Mouse (Mus musculus): ENCODE results near the gene Efcc1.
A peak's percentile ranks its signal among the peaks of the same experiment; 100 is the strongest.

The Efcc1 gene

GRCm38 (mm10) chr6:87776663-87777062 lies 46.0 kb downstream of the Efcc1 start:
- ATAC-seq (ENCODE audit: insufficient number of reproducible peaks, low FRiP score, low TSS enrichment): no peak

- no peak for ATAC-seq (ENCODE audit: insufficient number of reproducible peaks, low FRiP score, low TSS enrichment)
Observed at GRCm38 (mm10) chr6:87777842-87778241, 47.2 kb downstream of the Efcc1 start, which contains the start of gene Gp9. Gene Gp9, plus strand, starts transcription at chr6:87778072.

GRCm38 (mm10) chr6:87778294-87779173 lies 47.9 kb downstream of the Efcc1 start:
- no peak for ATAC-seq (ENCODE audit: insufficient number of reproducible peaks, low FRiP score, low TSS enrichment)

- ATAC-seq (ENCODE audit: insufficient number of reproducible peaks, low FRiP score, low TSS enrichment): no peak
Observed at GRCm38 (mm10) chr6:87779174-87780165, 48.8 kb downstream of the Efcc1 start.

GRCm38 (mm10) chr6:87780546-87781301 lies 50.1 kb downstream of the Efcc1 start:
- no peak for ATAC-seq (ENCODE audit: insufficient number of reproducible peaks, low FRiP score, low TSS enrichment)

GRCm38 (mm10) chr6:87784033-87784432 lies 53.4 kb downstream of the Efcc1 start:
- ATAC-seq (ENCODE audit: insufficient number of reproducible peaks, low FRiP score, low TSS enrichment): no peak

GRCm38 (mm10) chr6:87786621-87787020 lies 56.0 kb downstream of the Efcc1 start:
- ATAC-seq (ENCODE audit: insufficient number of reproducible peaks, low FRiP score, low TSS enrichment): no peak

GRCm38 (mm10) chr6:87787108-87787890 lies 56.6 kb downstream of the Efcc1 start:
- ATAC-seq (ENCODE audit: insufficient number of reproducible peaks, low FRiP score, low TSS enrichment): no peak

GRCm38 (mm10) chr6:87788266-87788895 lies 57.7 kb downstream of the Efcc1 start:
- no peak for ATAC-seq (ENCODE audit: insufficient number of reproducible peaks, low FRiP score, low TSS enrichment)

GRCm38 (mm10) chr6:87788896-87789587 lies 58.4 kb downstream of the Efcc1 start:
- ATAC-seq (ENCODE audit: insufficient number of reproducible peaks, low FRiP score, low TSS enrichment): no peak

GRCm38 (mm10) chr6:87789791-87790190 lies 59.1 kb downstream of the Efcc1 start:
- no peak for ATAC-seq (ENCODE audit: insufficient number of reproducible peaks, low FRiP score, low TSS enrichment)

GRCm38 (mm10) chr6:87790779-87791480 lies 60.3 kb downstream of the Efcc1 start:
- ATAC-seq (ENCODE audit: insufficient number of reproducible peaks, low FRiP score, low TSS enrichment): no peak

GRCm38 (mm10) chr6:87791826-87792225 lies 61.2 kb downstream of the Efcc1 start:
- no peak for ATAC-seq (ENCODE audit: insufficient number of reproducible peaks, low FRiP score, low TSS enrichment)

- ATAC-seq (ENCODE audit: insufficient number of reproducible peaks, low FRiP score, low TSS enrichment): peak; percentile 14; the same call in 1 of the 2 replicates
Observed at GRCm38 (mm10) chr6:87793821-87794510, 63.3 kb downstream of the Efcc1 start.

- ATAC-seq (ENCODE audit: insufficient number of reproducible peaks, low FRiP score, low TSS enrichment): peak; percentile 50
Observed at GRCm38 (mm10) chr6:87795385-87796150, 64.9 kb downstream of the Efcc1 start.

- ATAC-seq (ENCODE audit: insufficient number of reproducible peaks, low FRiP score, low TSS enrichment): no peak
Observed at GRCm38 (mm10) chr6:87796251-87796880, 65.7 kb downstream of the Efcc1 start.

Measured in cerebellum, adult (tissue).